Mouse (Mus musculus): ENCODE data around the gene Olfr389. TPM values are rescaled to one million over a fixed set of nuclear protein-coding genes. Genes with fewer than 3 reads are reported as not detected.

Gene Olfr389
- not detected for polyA plus RNA-seq (2014; fragmentation: Illumina TruSeq; extraction: RNeasy Lipid Tissue Mini Kit (QIAGEN cat#74804); ENCODE audit: low read depth, low replicate concordance)

DNA sequence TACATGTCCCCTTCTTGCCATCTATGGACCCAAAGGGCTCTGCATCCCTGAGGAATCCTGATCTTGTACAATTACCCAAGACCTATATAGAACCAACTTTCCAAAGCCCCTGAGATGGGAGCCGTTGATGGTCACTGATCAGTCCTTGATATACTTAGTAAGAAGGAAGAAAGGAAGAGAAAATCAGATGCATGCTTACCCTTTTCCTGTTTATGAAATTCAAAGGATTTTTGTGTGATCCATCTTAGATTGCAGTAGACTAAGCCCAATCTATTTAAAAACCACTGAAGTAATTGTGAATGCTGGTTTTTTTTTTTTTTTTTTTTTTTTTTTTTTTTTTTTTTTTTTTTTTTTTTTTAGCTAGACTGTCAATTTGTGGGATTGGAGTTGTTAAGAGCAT, at the start of gene Olfr389:
Gene Olfr389 (minus strand): TSS at position 101 of the 400 bp plus-strand sequence.

DNA sequence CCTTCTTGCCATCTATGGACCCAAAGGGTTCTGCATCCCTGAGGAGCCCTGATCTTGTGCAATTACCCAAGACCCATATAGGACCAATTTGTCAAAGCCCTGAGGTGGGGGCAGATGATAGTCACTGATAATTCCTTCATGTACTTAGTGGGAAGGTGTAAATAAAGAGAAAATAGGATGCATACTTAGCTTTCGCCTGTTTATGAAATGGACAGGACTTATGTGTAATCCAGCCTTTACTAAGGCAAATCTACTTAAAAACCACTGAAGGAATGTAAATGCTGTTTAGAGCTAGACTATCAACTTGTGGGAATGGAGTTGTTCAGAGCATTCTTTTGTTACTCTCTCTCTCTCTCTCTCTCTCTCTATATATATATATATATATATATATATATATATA, 36.4 kb upstream of the Olfr389 start, which contains the start of gene Olfr392:
Gene Olfr392 (minus strand): TSS at position 101 of the 400 bp plus-strand sequence.

DNA sequence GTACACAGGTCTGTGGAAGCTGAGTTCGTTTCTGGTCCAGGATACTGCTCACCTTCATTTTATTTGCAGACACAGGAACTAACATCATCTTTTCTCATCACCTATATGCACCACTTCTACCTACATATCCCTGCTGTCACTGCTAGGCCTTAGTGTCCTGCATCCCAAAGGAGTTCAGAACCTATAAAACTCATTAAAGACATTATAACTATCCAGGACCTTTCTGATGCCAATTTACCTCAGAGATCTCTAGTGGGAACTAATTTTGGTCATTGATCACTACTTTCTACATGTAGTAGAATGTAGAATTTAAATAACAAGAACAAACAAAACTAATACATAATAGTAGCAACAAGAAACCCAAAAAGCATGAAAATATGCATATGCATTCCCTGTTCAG, 22.4 kb upstream of the Olfr389 start, which contains the start of gene Olfr391-ps:
Gene Olfr391-ps (minus strand): TSS at position 101 of the 400 bp plus-strand sequence.

DNA sequence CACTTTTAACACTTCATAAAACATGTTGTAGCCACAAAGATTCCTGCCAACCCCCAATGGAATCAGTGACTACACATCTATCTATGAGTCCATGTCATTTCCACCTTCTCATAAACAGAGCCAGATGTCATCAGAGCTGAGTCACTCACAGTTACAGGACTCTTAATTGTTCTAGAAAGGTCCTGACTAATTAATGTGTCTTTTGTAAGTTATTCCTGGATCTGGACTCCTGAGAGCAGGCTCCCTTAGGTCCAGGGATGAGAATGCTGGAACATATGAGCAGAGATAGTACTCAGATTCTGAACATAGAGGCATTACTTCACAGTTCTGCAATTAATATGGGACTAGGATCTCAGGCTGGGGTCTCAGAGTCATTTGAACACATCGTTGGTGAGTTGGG, 2.2 kb upstream of the Olfr389 start, which contains the start of gene Olfr390:
Gene Olfr390 (plus strand): TSS at position 301 of the 400 bp plus-strand sequence.

Other genes with a start within 250 kb of the Olfr389 start
- not detected for gene Olfr385, start 187.7 kb downstream of the Olfr389 start, polyA plus RNA-seq (2014; fragmentation: Illumina TruSeq; extraction: RNeasy Lipid Tissue Mini Kit (QIAGEN cat#74804); ENCODE audit: low read depth, low replicate concordance)
- gene Olfr384, start 182.1 kb downstream of the Olfr389 start, polyA plus RNA-seq (2014; fragmentation: Illumina TruSeq; extraction: RNeasy Lipid Tissue Mini Kit (QIAGEN cat#74804); ENCODE audit: low read depth, low replicate concordance), result not detected
- not detected for gene Zfp735, start 91.9 kb downstream of the Olfr389 start, polyA plus RNA-seq (2014; fragmentation: Illumina TruSeq; extraction: RNeasy Lipid Tissue Mini Kit (QIAGEN cat#74804); ENCODE audit: low read depth, low replicate concordance)
- gene Olfr390, start 2.3 kb upstream of the Olfr389 start, polyA plus RNA-seq (2014; fragmentation: Illumina TruSeq; extraction: RNeasy Lipid Tissue Mini Kit (QIAGEN cat#74804); ENCODE audit: low read depth, low replicate concordance), result not detected
- not detected for gene Olfr391-ps, start 22.3 kb upstream of the Olfr389 start, polyA plus RNA-seq (2014; fragmentation: Illumina TruSeq; extraction: RNeasy Lipid Tissue Mini Kit (QIAGEN cat#74804); ENCODE audit: low read depth, low replicate concordance)
- not detected for gene Olfr392, start 36.3 kb upstream of the Olfr389 start, polyA plus RNA-seq (2014; fragmentation: Illumina TruSeq; extraction: RNeasy Lipid Tissue Mini Kit (QIAGEN cat#74804); ENCODE audit: low read depth, low replicate concordance)
- gene Olfr393, start 70.7 kb upstream of the Olfr389 start, polyA plus RNA-seq (2014; fragmentation: Illumina TruSeq; extraction: RNeasy Lipid Tissue Mini Kit (QIAGEN cat#74804); ENCODE audit: low read depth, low replicate concordance), result not detected
- not detected for gene Olfr394, start 110.1 kb upstream of the Olfr389 start, polyA plus RNA-seq (2014; fragmentation: Illumina TruSeq; extraction: RNeasy Lipid Tissue Mini Kit (QIAGEN cat#74804); ENCODE audit: low read depth, low replicate concordance)
- gene Olfr395, start 128.6 kb upstream of the Olfr389 start, polyA plus RNA-seq (2014; fragmentation: Illumina TruSeq; extraction: RNeasy Lipid Tissue Mini Kit (QIAGEN cat#74804); ENCODE audit: low read depth, low replicate concordance), result not detected
- gene Olfr23, start 156.0 kb upstream of the Olfr389 start, polyA plus RNA-seq (2014; fragmentation: Illumina TruSeq; extraction: RNeasy Lipid Tissue Mini Kit (QIAGEN cat#74804); ENCODE audit: low read depth, low replicate concordance), result not detected
- not detected for gene Olfr397, start 180.1 kb upstream of the Olfr389 start, polyA plus RNA-seq (2014; fragmentation: Illumina TruSeq; extraction: RNeasy Lipid Tissue Mini Kit (QIAGEN cat#74804); ENCODE audit: low read depth, low replicate concordance)
- not detected for gene Olfr398, start 209.7 kb upstream of the Olfr389 start, polyA plus RNA-seq (2014; fragmentation: Illumina TruSeq; extraction: RNeasy Lipid Tissue Mini Kit (QIAGEN cat#74804); ENCODE audit: low read depth, low replicate concordance)